Mouse (Mus musculus): ENCODE measurements at regions not wholly inside any gene's neighbourhood (a gene's known extent, or its start where the extent isn't known, plus 50 kb on each side); places are given as distances from the start of the nearest gene placed in this dataset.
A peak's percentile ranks its signal among the peaks of the same experiment; 100 is the strongest.

DNA sequence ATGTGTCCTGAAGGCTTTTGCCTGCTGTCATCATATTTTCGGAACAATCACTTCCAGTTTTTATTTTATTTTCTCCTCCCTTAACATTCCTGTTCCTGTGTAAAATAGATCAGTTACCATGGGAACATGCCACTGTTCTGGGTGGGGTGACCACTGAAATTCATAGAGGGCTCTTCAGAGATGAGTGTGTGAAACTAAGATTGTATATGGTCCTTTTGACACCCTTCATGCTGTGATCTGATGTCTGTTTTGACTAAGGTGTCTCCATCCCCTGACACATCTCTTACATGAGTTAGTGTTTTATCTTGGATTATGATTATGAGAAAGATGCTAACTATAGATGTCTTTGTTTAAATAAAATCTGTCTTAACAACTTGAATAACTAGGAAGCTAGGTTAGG lies 184.3 kb downstream of the Ube2e3 start:
- H3K4me3 ChIP-seq (replicated peaks; ENCODE audit: insufficient read depth, low read depth, low read length): no peak overlapping the region
- no peak for DNase-seq
- WGBS: 94% methylated on average over 1 of the region's 1 CpGs
- peaks cover 3% of the 10 kb centered on the region; the same call in 1 of the 2 replicates for H3K4me1 ChIP-seq (ENCODE audit: control insufficient read depth, insufficient read depth, low read length)
- H3K27me3 ChIP-seq (ENCODE audit: control insufficient read depth, insufficient read depth, low read length): no peaks in the 10 kb centered on the region
- no peak for TF ChIP-seq POLR2A (IDR thresholded peaks at IDR 0.05; ENCODE audit: borderline replicate concordance, insufficient read depth, low read length)
- TF ChIP-seq CTCF (IDR thresholded peaks at IDR 0.05; ENCODE audit: borderline replicate concordance, insufficient read depth, low read depth, low read length): no peak
- H3K27ac ChIP-seq (ENCODE audit: insufficient read depth, low read length): no peak overlapping the region

GRCm38 (mm10) chr2:79056138-79056537 lies 188.2 kb downstream of the Ube2e3 start:
- no peak overlapping the region for H3K27ac ChIP-seq (ENCODE audit: insufficient read depth, low read length)
- no peak overlapping the region for H3K4me3 ChIP-seq (replicated peaks; ENCODE audit: insufficient read depth, low read depth, low read length)
- TF ChIP-seq POLR2A (IDR thresholded peaks at IDR 0.05; ENCODE audit: borderline replicate concordance, insufficient read depth, low read length) (no peak), CTCF (IDR thresholded peaks at IDR 0.05; ENCODE audit: borderline replicate concordance, insufficient read depth, low read depth, low read length) (no peak)
- no peaks in the 10 kb centered on the region for H3K4me1 ChIP-seq (ENCODE audit: control insufficient read depth, insufficient read depth, low read length)
- H3K27me3 ChIP-seq (ENCODE audit: control insufficient read depth, insufficient read depth, low read length): no peaks in the 10 kb centered on the region; the same call in 1 of the 2 replicates
- peak in 1 of 2 experiments; percentile 4 for DNase-seq
- WGBS: 66% methylated on average over 2 of the region's 2 CpGs

DNA sequence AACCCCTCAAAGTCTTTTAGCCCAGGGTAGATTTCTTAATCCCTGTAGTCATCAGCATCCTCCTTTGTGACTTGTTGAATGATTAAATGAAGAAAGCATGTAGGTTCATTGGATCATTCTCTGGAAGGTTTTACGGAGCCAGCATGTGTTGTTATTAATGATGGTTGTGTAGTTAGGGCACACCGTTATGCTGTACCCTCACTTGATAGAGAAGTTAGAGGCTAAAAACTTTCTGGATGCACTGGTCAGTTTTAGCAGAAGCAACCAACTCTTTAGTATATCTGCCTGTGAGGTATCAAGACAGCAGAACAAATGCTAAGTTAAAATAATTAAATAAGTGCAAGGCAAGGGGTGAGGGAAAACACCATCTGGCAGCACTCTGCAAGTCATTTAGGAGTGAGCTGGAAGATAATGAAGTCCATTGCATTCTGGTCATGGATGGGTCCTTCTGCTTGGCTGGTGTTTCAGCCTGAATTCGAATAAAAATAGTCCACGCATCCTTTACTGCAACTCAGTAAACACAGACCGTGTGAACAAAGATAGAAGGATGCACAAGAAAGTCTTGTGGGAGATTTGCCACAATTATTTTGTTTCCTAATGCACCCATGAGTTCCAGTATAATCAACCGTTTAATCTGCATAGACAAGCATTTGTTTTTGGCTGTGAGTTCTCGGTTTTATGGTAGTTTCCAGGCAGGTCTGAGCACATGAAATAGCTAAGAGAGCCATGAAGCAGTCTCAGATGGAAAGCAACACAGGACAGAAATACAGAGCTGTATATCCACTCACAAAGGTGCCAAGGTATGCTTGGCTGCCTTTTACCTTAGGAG lies 191.4 kb downstream of the Ube2e3 start:
- Histone ChIP-seq H3K27ac (ENCODE audit: insufficient read depth, low read length) (no peak overlapping the region), H3K4me3 (replicated peaks; ENCODE audit: insufficient read depth, low read depth, low read length) (no peak overlapping the region), H3K4me1 (ENCODE audit: control insufficient read depth, insufficient read depth, low read length) (no peaks in the 10 kb centered on the region), H3K27me3 (ENCODE audit: control insufficient read depth, insufficient read depth, low read length) (no peaks in the 10 kb centered on the region; the same call in 1 of the 2 replicates)
- TF ChIP-seq CTCF (IDR thresholded peaks at IDR 0.05; ENCODE audit: borderline replicate concordance, insufficient read depth, low read depth, low read length): no peak
- no peak for TF ChIP-seq POLR2A (IDR thresholded peaks at IDR 0.05; ENCODE audit: borderline replicate concordance, insufficient read depth, low read length)
- DNase-seq: peak in 1 of 2 experiments; percentile 4
- 55% methylated on average over 7 of the region's 7 CpGs for WGBS

- H3K4me3 ChIP-seq (replicated peaks; ENCODE audit: insufficient read depth, low read depth, low read length): no peak overlapping the region
- 80% methylated on average over 4 of the region's 4 CpGs for WGBS
- H3K4me1 ChIP-seq (ENCODE audit: control insufficient read depth, insufficient read depth, low read length): no peaks in the 10 kb centered on the region
- H3K27me3 ChIP-seq (ENCODE audit: control insufficient read depth, insufficient read depth, low read length): no peaks in the 10 kb centered on the region; the same call in 1 of the 2 replicates
- no peak for TF ChIP-seq CTCF (IDR thresholded peaks at IDR 0.05; ENCODE audit: borderline replicate concordance, insufficient read depth, low read depth, low read length)
- no peak for TF ChIP-seq POLR2A (IDR thresholded peaks at IDR 0.05; ENCODE audit: borderline replicate concordance, insufficient read depth, low read length)
- H3K27ac ChIP-seq (ENCODE audit: insufficient read depth, low read length): no peak overlapping the region
- no peak for DNase-seq
Measured at GRCm38 (mm10) chr2:79059944-79060238, 192.0 kb downstream of the Ube2e3 start.

GRCm38 (mm10) chr2:79060320-79060719 lies 192.4 kb downstream of the Ube2e3 start:
- H3K4me3 ChIP-seq (replicated peaks; ENCODE audit: insufficient read depth, low read depth, low read length): no peak overlapping the region
- no peaks in the 10 kb centered on the region for H3K4me1 ChIP-seq (ENCODE audit: control insufficient read depth, insufficient read depth, low read length)
- H3K27ac ChIP-seq (ENCODE audit: insufficient read depth, low read length): no peak overlapping the region
- TF ChIP-seq CTCF (IDR thresholded peaks at IDR 0.05; ENCODE audit: borderline replicate concordance, insufficient read depth, low read depth, low read length) (no peak), POLR2A (IDR thresholded peaks at IDR 0.05; ENCODE audit: borderline replicate concordance, insufficient read depth, low read length) (no peak)
- H3K27me3 ChIP-seq (ENCODE audit: control insufficient read depth, insufficient read depth, low read length): no peaks in the 10 kb centered on the region; the same call in 1 of the 2 replicates
- no peak for DNase-seq
- 93% methylated on average over 7 of the region's 7 CpGs for WGBS

GRCm38 (mm10) chr2:79061645-79062044 lies 193.6 kb upstream of the Itga4 start:
- TF ChIP-seq POLR2A (IDR thresholded peaks at IDR 0.05; ENCODE audit: borderline replicate concordance, insufficient read depth, low read length) (no peak), CTCF (IDR thresholded peaks at IDR 0.05; ENCODE audit: borderline replicate concordance, insufficient read depth, low read depth, low read length) (no peak)
- no peak overlapping the region for H3K4me3 ChIP-seq (replicated peaks; ENCODE audit: insufficient read depth, low read depth, low read length)
- no peak for DNase-seq
- no peaks in the 10 kb centered on the region for H3K4me1 ChIP-seq (ENCODE audit: control insufficient read depth, insufficient read depth, low read length)
- H3K27me3 ChIP-seq (ENCODE audit: control insufficient read depth, insufficient read depth, low read length): no peaks in the 10 kb centered on the region; the same call in 1 of the 2 replicates
- 92% methylated on average over 4 of the region's 4 CpGs for whole genome bisulfite sequencing
- no peak overlapping the region for H3K27ac ChIP-seq (ENCODE audit: insufficient read depth, low read length)

- no peak for TF ChIP-seq POLR2A (IDR thresholded peaks at IDR 0.05; ENCODE audit: borderline replicate concordance, insufficient read depth, low read length)
- no peak for TF ChIP-seq CTCF (IDR thresholded peaks at IDR 0.05; ENCODE audit: borderline replicate concordance, insufficient read depth, low read depth, low read length)
- no peaks in the 10 kb centered on the region for H3K4me1 ChIP-seq (ENCODE audit: control insufficient read depth, insufficient read depth, low read length)
- no peak overlapping the region for H3K27ac ChIP-seq (ENCODE audit: insufficient read depth, low read length)
- DNase-seq: no peak
- 77% methylated on average over 6 of the region's 6 CpGs for WGBS
- H3K27me3 ChIP-seq (ENCODE audit: control insufficient read depth, insufficient read depth, low read length): no peaks in the 10 kb centered on the region; the same call in 1 of the 2 replicates
- H3K4me3 ChIP-seq (replicated peaks; ENCODE audit: insufficient read depth, low read depth, low read length): no peak overlapping the region
Measured at GRCm38 (mm10) chr2:79062196-79062636, 193.0 kb upstream of the Itga4 start.

GRCm38 (mm10) chr2:79063641-79064040 lies 191.6 kb upstream of the Itga4 start:
- no peak overlapping the region for H3K4me3 ChIP-seq (replicated peaks; ENCODE audit: insufficient read depth, low read depth, low read length)
- no peaks in the 10 kb centered on the region; the same call in 1 of the 2 replicates for H3K27me3 ChIP-seq (ENCODE audit: control insufficient read depth, insufficient read depth, low read length)
- no peak for DNase-seq
- TF ChIP-seq CTCF (IDR thresholded peaks at IDR 0.05; ENCODE audit: borderline replicate concordance, insufficient read depth, low read depth, low read length) (no peak), POLR2A (IDR thresholded peaks at IDR 0.05; ENCODE audit: borderline replicate concordance, insufficient read depth, low read length) (no peak)
- no peaks in the 10 kb centered on the region for H3K4me1 ChIP-seq (ENCODE audit: control insufficient read depth, insufficient read depth, low read length)
- no peak overlapping the region for H3K27ac ChIP-seq (ENCODE audit: insufficient read depth, low read length)
- WGBS: 100% methylated on average over 2 of the region's 2 CpGs
